Mouse (Mus musculus) heart, adult 2 months (tissue): ENCODE results near the gene Olfr1039.
"Not testable (repeated sequence)": the region's sequence is repeated elsewhere in the genome, so short reads cannot be mapped to it uniquely, and the experiment has no call there.

ENCODE experiments used
- CTCF ChIP-seq: fragments of 200-600 bp; IDR thresholded peaks from 2 replicates; pipeline ENCODE4 v1.8.1; 2022; ENCODE audit warnings: antibody characterized with exemption, mild to moderate bottlenecking, moderate library complexity
- POLR2A ChIP-seq: fragments of 200-500 bp; IDR thresholded peaks from 2 replicates; pipeline ENCODE4 v1.6.1; 2011; ENCODE audit warnings: mild to moderate bottlenecking, low read depth, low read length, control low read depth; ENCODE audit not compliant: insufficient read depth

- not testable (repeated sequence) for TF ChIP-seq CTCF, POLR2A
Observed at GRCm38 (mm10) chr2:86175422-86175821, 39.7 kb upstream of the Olfr1039 start.
